Mouse (Mus musculus) MEL (cell line): ENCODE results near the gene Kif5a. TPM values are rescaled to one million over a fixed set of nuclear protein-coding genes. Genes with fewer than 3 reads are reported as not detected.
A peak's percentile ranks its signal among the peaks of the same experiment; 100 is the strongest.

Source experiments
- DNase-seq: peaks from one replicate; pipeline ENCODE4 v3.0.0; 2011; ENCODE audit warnings: low read depth, low spot score
- H3K27ac ChIP-seq: 2 replicates; pipeline ENCODE4 v1.5.1; 2012; ENCODE audit warnings: low read depth, mild to moderate bottlenecking, control low read depth, low read length, moderate library complexity; ENCODE audit not compliant: control insufficient read depth
- H3K27me3 ChIP-seq, 2 experiments: fragments of 150-350 bp in 1 of 2; sonication (generic) in 1 of 2; 2 replicates each; pipeline ENCODE4 v1.6.1; 2012; ENCODE audit warnings: low read length in 2 of 2, mild to moderate bottlenecking in 2 of 2, improper control_type of control experiment in 1 of 2, moderate library complexity in 1 of 2; ENCODE audit not compliant: insufficient read depth in 2 of 2, control insufficient read depth in 1 of 2
- H3K36me3 ChIP-seq, 2 experiments: 2 replicates each; pipeline ENCODE4 v1.6.1; 2012 to 2014; ENCODE audit warnings: low read length in 2 of 2, improper control_type of control experiment in 1 of 2, inconsistent platforms in 1 of 2, mild to moderate bottlenecking in 1 of 2; ENCODE audit not compliant: insufficient read depth in 2 of 2, control insufficient read depth in 1 of 2
- H3K4me1 ChIP-seq, 2 experiments: fragments of 150-350 bp in 1 of 2; sonication (generic) in 1 of 2; 2 replicates each; pipeline ENCODE4 v1.6.1; 2012; ENCODE audit warnings: low read length in 2 of 2, improper control_type of control experiment in 1 of 2, mild to moderate bottlenecking in 1 of 2; ENCODE audit not compliant: insufficient read depth in 2 of 2, control insufficient read depth in 1 of 2
- H3K4me3 ChIP-seq, 2 experiments: fragments of 150-350 bp in 1 of 2; sonication (generic) in 1 of 2; 2 replicates each; pipeline ENCODE4 v1.5.1; 2012; ENCODE audit warnings: low read depth in 2 of 2, low read length in 2 of 2, mild to moderate bottlenecking in 2 of 2, moderate library complexity in 2 of 2, control low read depth in 1 of 2, improper control_type of control experiment in 1 of 2; ENCODE audit not compliant: control insufficient read depth in 1 of 2, insufficient read depth in 1 of 2
- H3K79me2 ChIP-seq: 2 replicates; pipeline ENCODE4 v1.6.1; 2012; ENCODE audit warnings: mild to moderate bottlenecking, low read length, moderate library complexity; ENCODE audit not compliant: control insufficient read depth, poor library complexity, insufficient read depth
- H3K9ac ChIP-seq: 2 replicates; pipeline ENCODE4 v1.6.1; 2012; ENCODE audit warnings: low read depth, mild to moderate bottlenecking, control low read depth, low read length, moderate library complexity; ENCODE audit not compliant: control insufficient read depth, poor library complexity, severe bottlenecking
- H3K9me3 ChIP-seq: fragments of 150-350 bp; sonication (generic); replicated peaks from 2 replicates; pipeline ENCODE4 v1.6.1; 2012; ENCODE audit warnings: mild to moderate bottlenecking, low read length, improper control_type of control experiment, moderate library complexity; ENCODE audit not compliant: insufficient read depth
- CHD1 ChIP-seq: IDR thresholded peaks from 2 replicates; pipeline ENCODE4 v1.6.1; 2012; ENCODE audit warnings: low read depth, mild to moderate bottlenecking, inconsistent platforms, low read length, improper control_type of control experiment
- CHD2 ChIP-seq: IDR thresholded peaks from 2 replicates; pipeline ENCODE4 v1.6.1; 2011; ENCODE audit warnings: low read length, improper control_type of control experiment
- EP300 ChIP-seq, 2 experiments: IDR thresholded peaks; 2 replicates each; pipeline ENCODE4 v1.6.1; 2011; ENCODE audit warnings: improper control_type of control experiment in 2 of 2, low read length in 2 of 2, low read depth in 1 of 2, mild to moderate bottlenecking in 1 of 2
- ETS1 ChIP-seq: IDR thresholded peaks from 2 replicates; pipeline ENCODE4 v1.6.1; 2012; ENCODE audit warnings: low read depth, mild to moderate bottlenecking, inconsistent platforms, low read length, improper control_type of control experiment, moderate library complexity
- GABPA ChIP-seq: IDR thresholded peaks from 2 replicates; pipeline ENCODE4 v1.6.1; 2012; ENCODE audit warnings: low read depth, mild to moderate bottlenecking, inconsistent platforms, low read length, improper control_type of control experiment, moderate library complexity
- HCFC1 ChIP-seq: IDR thresholded peaks from 2 replicates; pipeline ENCODE4 v1.6.1; 2012; ENCODE audit warnings: low read depth, mild to moderate bottlenecking, inconsistent platforms, low read length, improper control_type of control experiment, moderate library complexity
- KAT2A ChIP-seq: conservative IDR thresholded peaks from 2 replicates; pipeline ENCODE4 v1.6.1; 2012; ENCODE audit warnings: low read depth, low read length, improper control_type of control experiment, inconsistent platforms
- MAFK ChIP-seq: IDR thresholded peaks from 2 replicates; pipeline ENCODE4 v1.6.1; 2011; ENCODE audit warnings: low read depth, mild to moderate bottlenecking, low read length, improper control_type of control experiment, borderline replicate concordance
- MAX ChIP-seq: IDR thresholded peaks from 2 replicates; pipeline ENCODE4 v1.6.1; 2011; ENCODE audit warnings: low read length, improper control_type of control experiment
- MAZ ChIP-seq: IDR thresholded peaks from 2 replicates; pipeline ENCODE4 v1.6.1; 2012; ENCODE audit warnings: low read depth, mild to moderate bottlenecking, inconsistent platforms, low read length, improper control_type of control experiment
- MEF2A ChIP-seq: IDR thresholded peaks from 2 replicates; pipeline ENCODE4 v1.6.1; 2014; ENCODE audit warnings: low read depth, mild to moderate bottlenecking, inconsistent platforms, low read length, improper control_type of control experiment; ENCODE audit not compliant: poor library complexity, insufficient replicate concordance, severe bottlenecking; ENCODE audit errors: extremely low read depth
- MXI1 ChIP-seq: IDR thresholded peaks from 2 replicates; pipeline ENCODE4 v1.6.1; 2011; ENCODE audit warnings: mild to moderate bottlenecking, low read depth, low read length, improper control_type of control experiment
- NELFE ChIP-seq: IDR thresholded peaks from 2 replicates; pipeline ENCODE4 v1.6.1; 2011; ENCODE audit warnings: low read depth, low read length, improper control_type of control experiment
- NRF1 ChIP-seq: IDR thresholded peaks from 2 replicates; pipeline ENCODE4 v1.6.1; 2014; ENCODE audit warnings: low read depth, mild to moderate bottlenecking, inconsistent platforms, low read length, improper control_type of control experiment, moderate library complexity; ENCODE audit not compliant: poor library complexity, insufficient read depth, severe bottlenecking
- POLR2A ChIP-seq, 2 experiments: IDR thresholded peaks; 2 replicates each; pipeline ENCODE4 v1.6.1; 2011 to 2012; ENCODE audit warnings: low read length in 2 of 2, mild to moderate bottlenecking in 2 of 2, control low read depth in 1 of 2, improper control_type of control experiment in 1 of 2, low read depth in 1 of 2, moderate library complexity in 1 of 2; ENCODE audit not compliant: control insufficient read depth in 1 of 2, insufficient read depth in 1 of 2, poor library complexity in 1 of 2
- RAD21 ChIP-seq: IDR thresholded peaks from 2 replicates; pipeline ENCODE4 v1.6.1; 2011; ENCODE audit warnings: mild to moderate bottlenecking, low read depth, low read length, improper control_type of control experiment
- RCOR1 ChIP-seq: IDR thresholded peaks from 2 replicates; pipeline ENCODE4 v1.6.1; 2012; ENCODE audit warnings: low read depth, mild to moderate bottlenecking, inconsistent platforms, low read length, improper control_type of control experiment
- SIN3A ChIP-seq: IDR thresholded peaks from 2 replicates; pipeline ENCODE4 v1.6.1; 2012; ENCODE audit warnings: low read length, improper control_type of control experiment, inconsistent platforms
- SMC3 ChIP-seq: IDR thresholded peaks from 2 replicates; pipeline ENCODE4 v1.6.1; 2011; ENCODE audit warnings: low read depth, low read length, improper control_type of control experiment
- TAL1 ChIP-seq: IDR thresholded peaks from 2 replicates; pipeline ENCODE4 v1.6.1; 2012; ENCODE audit warnings: mild to moderate bottlenecking, inconsistent platforms, low read length, moderate library complexity, mixed read lengths
- TCF12 ChIP-seq: IDR thresholded peaks from 2 replicates; pipeline ENCODE4 v1.6.1; 2014; ENCODE audit warnings: low read depth, mild to moderate bottlenecking, inconsistent platforms, low read length, improper control_type of control experiment, moderate library complexity
- USF1 ChIP-seq: IDR thresholded peaks from 2 replicates; pipeline ENCODE4 v1.6.1; 2014; ENCODE audit warnings: low read depth, mild to moderate bottlenecking, inconsistent platforms, low read length, improper control_type of control experiment, moderate library complexity
- ZC3H11A ChIP-seq: IDR thresholded peaks from 2 replicates; pipeline ENCODE4 v1.6.1; 2012; ENCODE audit warnings: low read depth, mild to moderate bottlenecking, inconsistent platforms, low read length, improper control_type of control experiment
- ZMIZ1 ChIP-seq: IDR thresholded peaks from 2 replicates; pipeline ENCODE4 v1.6.1; 2012; ENCODE audit warnings: low read depth, mild to moderate bottlenecking, inconsistent platforms, low read length, improper control_type of control experiment, moderate library complexity
- ZNF384 ChIP-seq: IDR thresholded peaks from 2 replicates; pipeline ENCODE4 v1.6.1; 2012; ENCODE audit warnings: low read depth, mild to moderate bottlenecking, inconsistent platforms, low read length, improper control_type of control experiment
- polyA plus RNA-seq, 2 experiments: library from polyadenylated mRNA; stranded (reverse) in 1 of 2; unstranded in 1 of 2; fragments of >175 nt in 1 of 2; fragments of >200 nt in 1 of 2; gene quantifications; 2 replicates each; pipeline versions ENCODE4 v1.2.1 to v1.2.4; 2012; ENCODE audit warnings: low replicate concordance in 2 of 2, low read depth in 1 of 2; ENCODE audit not compliant: insufficient read length in 2 of 2, insufficient read depth in 1 of 2, missing spikeins in 1 of 2
- total RNA-seq: library from RNA; depleted of rRNA; stranded (reverse); fragments of 300-350 nt; gene quantifications from 2 replicates; pipeline ENCODE4 v1.2.3, GENCODE M21; 2012

The Kif5a gene
- total and polyA plus RNA-seq, 3 experiments, result 0.42 to 1.3 TPM; not detected in 1

GRCm38 (mm10) chr10:127268401-127268800 lies 5.3 kb upstream of the Kif5a start:
- DNase-seq, result peak; percentile 27
- Histone ChIP-seq H3K9ac (no peak overlapping the region), H3K27ac (no peak overlapping the region), H3K4me1 (peaks cover 0 to 6% of the 10 kb centered on the region in 2 experiments; a peak in 3 of 4 replicates), H3K9me3 (no peaks in the 10 kb centered on the region), H3K27me3 (no peaks in the 10 kb centered on the region), H3K79me2 (peaks cover 31% of the 10 kb centered on the region), H3K36me3 (peaks cover 5 to 10% of the 10 kb centered on the region in 2 experiments; a peak in 3 of 4 replicates), H3K4me3 (no peak overlapping the region)
- TF ChIP-seq ETS1 (no peak), NELFE (no peak), NRF1 (no peak), TAL1 (no peak), ZMIZ1 (no peak), MXI1 (no peak), EP300 (IDR thresholded peaks at IDR 0.05; ENCODE audit: low read depth in 1 of 2, low read length in 2 of 2) (no peak), CHD2 (no peak), POLR2A (IDR thresholded peaks at IDR 0.05; ENCODE audit: control insufficient read depth in 1 of 2, insufficient read depth in 1 of 2, low read depth in 1 of 2, low read length in 2 of 2, poor library complexity in 1 of 2) (no peak), CHD1 (no peak), HCFC1 (no peak), USF1 (no peak), GABPA (no peak), MAFK (no peak), TCF12 (no peak), MEF2A (no peak), KAT2A (no peak)

DNA sequence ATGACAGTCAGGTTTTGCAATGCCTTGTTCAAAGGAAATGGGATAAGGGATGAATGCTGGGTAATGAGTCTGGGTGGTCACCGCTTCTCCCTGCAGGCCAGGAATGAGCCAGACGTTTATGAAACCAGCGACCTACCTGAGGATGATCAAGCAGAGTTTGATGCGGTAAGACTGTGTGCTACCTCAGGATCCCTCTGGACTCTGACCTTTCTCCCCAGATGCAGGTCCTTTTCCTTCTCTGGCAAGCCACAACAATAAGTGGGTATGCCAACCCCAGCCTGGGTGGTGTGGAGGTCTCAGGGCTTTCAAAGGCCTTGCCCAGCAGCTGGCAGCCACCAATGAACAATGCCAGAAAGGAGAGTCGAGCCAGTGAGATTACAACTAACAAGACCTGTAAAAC lies 4.2 kb upstream of the Kif5a start:
- Histone ChIP-seq H3K27me3 (no peaks in the 10 kb centered on the region), H3K27ac (no peak overlapping the region), H3K9me3 (no peaks in the 10 kb centered on the region), H3K36me3 (peaks cover 5 to 12% of the 10 kb centered on the region in 2 experiments; a peak in 3 of 4 replicates), H3K4me1 (peaks cover 0 to 12% of the 10 kb centered on the region in 2 experiments), H3K79me2 (peaks cover 20% of the 10 kb centered on the region), H3K4me3 (peak overlapping the region; percentile 69 to 84), H3K9ac (peak overlapping the region; percentile 95)
- DNase-seq, result peak; percentile 14
- TF ChIP-seq ETS1 (no peak), SIN3A (no peak), SMC3 (no peak), CHD2 (no peak), POLR2A (IDR thresholded peaks at IDR 0.05; ENCODE audit: control insufficient read depth in 1 of 2, insufficient read depth in 1 of 2, low read depth in 1 of 2, low read length in 2 of 2, poor library complexity in 1 of 2) (no peak), RAD21 (no peak), ZNF384 (no peak), MAX (no peak), MEF2A (no peak), ZC3H11A (no peak), RCOR1 (no peak), USF1 (no peak), TCF12 (no peak), MAZ (no peak)
